Mouse (Mus musculus) 3T3-L1 (cell line): ENCODE data around the gene Ppp1r15b.

Experiments
- DNase-seq: peaks from one replicate; pipeline ENCODE4 v3.0.0-alpha.2; 2015; ENCODE audit warnings: low read depth, low spot score

Ppp1r15b gene

DNA sequence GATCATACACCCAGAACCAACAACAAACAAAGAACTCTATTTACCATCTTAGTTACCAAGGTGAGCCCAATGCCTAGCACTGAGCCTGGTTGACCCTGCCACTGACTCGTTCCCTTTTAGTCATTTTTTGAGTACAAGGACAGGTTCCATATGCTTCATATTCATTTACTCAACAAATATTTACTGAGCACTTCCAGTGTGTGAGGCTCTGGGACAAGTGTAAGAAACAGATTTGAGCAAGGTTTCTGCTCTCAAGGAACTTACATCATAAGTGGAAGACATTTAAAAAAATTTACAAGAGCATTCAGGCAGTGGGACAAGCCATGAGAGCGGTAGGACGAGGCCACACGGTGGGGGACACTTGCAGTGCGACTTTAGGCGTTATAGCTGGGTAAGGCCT lies 24.3 kb downstream of the Ppp1r15b start:
- no peak for DNase-seq

DNA sequence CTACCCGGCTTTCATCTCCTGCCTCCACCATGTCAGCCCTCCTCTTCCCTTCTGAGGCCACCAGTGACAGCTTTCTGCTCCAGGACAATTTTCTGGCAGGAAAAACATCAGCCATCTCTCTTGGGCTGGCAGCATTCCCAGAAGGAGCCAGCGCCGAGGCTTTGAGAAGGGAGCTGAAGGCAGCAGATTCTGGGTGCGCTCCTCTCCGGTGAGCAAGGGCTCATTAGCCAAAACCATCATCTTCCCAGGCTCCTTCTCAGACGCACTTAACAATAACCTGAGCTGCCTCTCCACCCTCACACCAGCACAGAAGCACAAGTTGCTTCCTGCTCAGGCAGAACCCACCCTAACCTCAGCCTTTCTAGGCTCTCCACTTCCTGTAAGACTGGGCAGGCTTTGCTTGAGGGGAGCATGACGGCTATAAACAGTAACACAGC lies 28.2 kb downstream of the Ppp1r15b start:
- DNase-seq: peak; percentile 41

DNA sequence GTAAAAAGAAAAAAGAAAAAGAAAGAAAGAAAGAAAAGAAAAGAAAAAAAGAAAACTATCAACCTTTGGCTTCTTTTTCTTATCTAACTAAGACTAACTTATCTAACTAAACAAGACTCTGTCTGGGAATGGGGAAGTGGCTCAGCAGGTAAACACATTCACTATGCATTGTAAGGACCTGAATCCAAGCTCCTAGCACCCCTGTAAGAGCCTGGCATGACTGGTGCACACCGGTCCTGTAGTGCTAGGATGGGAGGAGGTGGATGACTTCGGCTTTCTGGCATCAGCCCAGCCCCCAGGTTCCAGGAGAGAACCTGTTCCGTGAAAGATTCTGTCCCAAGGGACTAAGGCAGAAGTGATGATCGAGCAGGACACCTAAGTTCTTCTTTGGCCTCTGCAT lies 30.6 kb downstream of the Ppp1r15b start:
- no peak for DNase-seq

DNA sequence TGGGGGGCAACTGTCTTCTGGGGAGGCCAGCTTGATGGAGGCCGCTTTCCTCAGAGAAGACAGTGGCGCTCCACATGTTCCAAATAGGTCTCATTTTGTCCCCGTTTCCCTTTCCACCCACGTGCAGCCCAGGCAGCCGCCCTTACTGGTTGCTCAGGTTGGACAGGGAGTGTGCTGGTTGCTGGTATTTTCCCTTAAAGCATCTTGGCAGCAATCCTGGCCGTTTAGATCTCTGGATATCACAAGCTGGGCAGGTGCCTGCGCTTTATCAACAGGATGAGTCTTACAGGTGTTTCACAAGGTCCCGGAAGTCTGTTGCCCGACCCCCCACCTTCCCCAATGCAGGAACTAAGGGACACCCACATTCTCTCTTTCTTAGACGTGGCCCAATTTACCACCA lies 31.1 kb downstream of the Ppp1r15b start:
- DNase-seq: no peak

DNA sequence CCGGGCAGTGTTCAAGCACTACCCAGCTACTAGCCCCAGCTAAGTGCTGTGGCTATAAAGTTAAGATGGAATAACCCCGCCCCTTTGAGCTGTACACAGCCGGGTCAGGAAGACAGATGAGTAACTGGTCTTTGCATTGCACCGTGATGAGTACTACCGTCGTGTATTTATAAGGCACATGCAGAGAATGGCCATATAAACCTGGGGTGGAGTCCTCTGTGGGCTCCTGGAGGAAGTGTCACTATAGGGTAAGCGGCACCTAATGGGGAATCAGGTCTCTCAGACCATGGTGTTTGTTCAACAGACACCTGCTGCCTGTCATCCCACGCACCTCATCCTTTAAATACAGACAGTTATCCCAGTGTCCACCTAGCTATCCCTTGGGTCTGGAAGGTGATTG lies 32.0 kb downstream of the Ppp1r15b start:
- DNase-seq: peak; percentile 20

DNA sequence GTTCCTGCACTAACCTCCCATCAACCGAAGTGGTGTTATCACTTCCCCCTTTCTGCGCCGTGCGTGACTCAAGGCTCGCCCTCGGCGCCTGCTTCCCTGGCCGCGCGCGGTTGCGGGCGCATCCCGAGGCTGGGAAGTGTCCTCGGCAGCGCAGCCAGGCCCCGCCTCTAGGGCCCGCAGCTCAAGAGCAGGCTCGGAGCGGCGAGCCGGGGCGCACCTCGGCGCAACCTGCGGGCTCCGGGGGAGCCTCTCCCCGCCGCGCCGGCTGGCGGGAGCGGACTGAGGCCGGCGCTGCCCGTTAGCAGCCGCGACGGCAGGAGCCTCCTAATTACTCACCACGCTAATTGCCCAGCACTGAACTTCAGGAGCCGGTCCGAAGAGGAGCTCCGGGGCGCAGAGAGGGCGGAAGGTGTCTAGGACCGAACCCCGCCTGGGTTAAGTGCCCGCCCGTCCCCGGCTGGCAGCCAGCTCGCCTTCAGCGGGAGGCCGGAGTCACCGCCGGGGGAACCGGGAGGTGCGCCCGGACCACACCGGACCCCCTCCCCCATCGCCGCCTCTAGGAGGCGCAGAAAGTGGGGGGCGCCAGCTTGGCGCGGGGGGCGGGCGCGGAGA lies 33.0 kb downstream of the Ppp1r15b start, which contains the start of gene Plekha6:
TSS of gene Plekha6 (plus strand) at position 391 of the 612 bp plus-strand sequence.
- no peak for DNase-seq

DNA sequence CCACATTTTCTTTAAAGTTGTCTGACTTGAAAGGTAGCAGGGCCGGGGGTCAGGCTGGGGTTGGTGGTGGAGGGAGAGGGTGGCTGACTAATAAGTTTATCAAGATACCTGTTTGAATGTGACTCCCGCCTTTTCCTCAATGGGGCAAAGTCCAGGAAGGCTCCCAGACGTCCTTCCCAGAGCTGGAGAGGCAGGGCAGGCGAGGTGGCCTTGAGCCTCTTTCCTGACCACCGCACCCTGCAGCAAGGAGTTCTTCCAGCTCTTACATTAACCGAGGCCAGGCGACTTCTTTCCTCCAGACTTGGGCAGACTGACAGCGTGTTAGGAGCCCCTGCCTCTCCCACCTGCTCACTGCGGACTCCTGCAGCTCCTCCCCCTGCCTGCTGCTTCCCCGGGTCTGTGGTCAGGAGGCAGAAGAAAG lies 33.7 kb downstream of the Ppp1r15b start:
- DNase-seq: no peak

DNA sequence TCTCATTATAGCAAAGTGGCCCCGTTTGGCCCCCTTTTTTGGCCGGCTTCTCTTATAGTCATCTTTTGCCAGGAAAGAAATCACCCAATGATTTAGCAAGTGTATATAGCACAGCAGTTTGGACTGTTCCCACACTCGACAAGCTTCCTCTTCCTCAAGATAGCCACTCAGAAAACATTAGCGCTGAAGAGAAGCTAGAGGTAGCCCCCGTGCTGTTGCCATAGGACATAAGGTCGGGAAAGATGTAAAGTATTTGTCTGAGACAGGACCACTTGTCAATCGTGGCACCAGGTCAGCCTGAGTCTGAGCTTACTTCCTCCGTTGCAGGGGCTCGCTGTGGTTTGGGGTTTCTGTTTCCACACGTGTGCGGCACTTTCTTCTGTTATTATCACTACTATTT lies 34.2 kb downstream of the Ppp1r15b start:
- no peak for DNase-seq

DNA sequence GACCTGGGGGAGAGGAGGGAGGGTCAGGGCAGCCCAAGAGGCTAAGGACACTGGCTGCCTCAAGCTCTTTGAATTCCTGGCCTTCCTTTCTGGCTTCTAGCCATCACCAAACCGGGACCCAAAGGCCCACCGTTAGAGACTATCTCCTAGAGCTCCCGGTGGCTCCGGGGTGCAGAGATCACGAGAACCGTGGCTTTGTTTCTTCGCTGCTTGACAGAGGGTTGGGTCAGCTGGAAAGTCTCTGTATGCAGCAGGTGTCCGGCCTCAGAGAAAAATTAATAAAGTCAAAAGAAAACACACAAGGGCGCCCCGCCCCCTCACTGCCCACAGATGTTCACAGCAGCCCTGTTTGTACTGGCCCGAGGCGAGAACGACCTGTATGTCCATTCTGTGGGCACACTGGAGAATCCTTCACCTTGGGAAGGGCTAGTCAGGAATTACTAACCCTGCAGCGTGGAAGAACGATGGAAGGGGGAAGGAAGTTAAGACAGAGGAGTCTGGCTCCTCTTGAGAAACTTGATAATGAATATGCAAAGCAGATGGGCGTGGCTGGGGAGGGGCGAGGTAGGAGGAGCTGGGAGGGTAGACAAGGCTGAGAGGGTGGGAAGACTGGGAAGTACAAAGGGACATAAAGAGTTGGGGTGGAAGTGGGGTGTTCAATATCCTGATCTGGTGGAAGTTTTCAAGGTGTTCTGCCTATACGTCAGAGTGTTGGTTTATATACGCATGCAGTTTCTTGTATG lies 37.5 kb downstream of the Ppp1r15b start:
- DNase-seq: no peak

DNA sequence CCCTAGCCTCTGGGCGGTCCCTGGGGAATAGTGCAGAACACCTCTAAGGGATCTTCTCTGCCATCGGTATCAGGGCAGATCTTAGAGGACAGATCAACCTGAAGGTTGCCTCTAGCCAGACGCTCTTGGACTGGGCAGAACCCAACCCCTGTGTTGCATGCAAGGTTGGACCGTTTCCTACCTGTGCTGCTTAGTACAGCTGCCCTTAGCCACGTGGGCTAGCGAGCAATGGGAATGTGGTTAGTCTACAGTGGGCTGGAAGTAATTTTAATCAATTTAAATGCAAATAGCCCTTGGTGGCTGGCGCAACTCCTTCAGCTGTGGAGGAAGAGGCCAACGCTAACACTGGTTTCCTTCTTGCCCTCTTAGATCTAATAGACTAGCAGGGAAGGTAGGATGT lies 39.3 kb downstream of the Ppp1r15b start:
- DNase-seq: no peak

DNA sequence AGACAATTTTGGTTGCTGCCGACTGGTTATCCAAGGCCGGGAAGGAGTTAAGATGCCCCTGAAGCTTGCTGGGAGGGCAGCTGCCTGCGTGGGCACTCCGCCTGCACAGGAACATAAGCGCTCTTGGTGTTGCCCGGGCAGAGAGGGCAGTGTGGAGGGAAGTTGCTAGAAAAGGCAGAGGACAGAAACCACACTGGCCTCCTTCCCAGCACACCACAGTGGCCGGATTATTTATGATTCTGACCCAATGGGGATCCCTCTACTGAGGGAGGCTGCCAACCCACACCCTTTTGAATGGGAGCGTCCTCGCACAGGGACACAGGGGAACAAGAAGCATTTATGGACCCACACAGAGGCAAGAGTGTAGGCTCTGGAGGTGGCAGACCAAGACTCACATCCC lies 40.4 kb downstream of the Ppp1r15b start:
- no peak for DNase-seq

DNA sequence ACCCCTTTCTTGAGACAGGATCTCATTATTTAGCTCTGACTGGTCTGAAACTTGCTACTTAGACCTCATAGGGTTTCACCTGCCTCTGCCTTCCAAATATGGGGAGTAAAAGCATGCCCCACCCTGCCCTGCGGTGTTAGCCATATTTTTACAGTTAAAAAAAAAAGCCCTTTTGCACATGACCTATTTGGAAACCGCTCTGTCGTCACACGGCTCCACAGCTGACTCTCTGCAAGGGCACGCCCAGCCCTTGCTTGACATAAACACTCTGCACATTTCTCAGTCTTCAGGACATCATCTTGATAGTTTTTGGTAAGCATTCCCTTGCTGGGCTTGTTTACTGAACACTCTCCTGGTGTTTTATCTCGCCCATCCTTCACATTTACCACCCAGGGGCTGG lies 44.2 kb downstream of the Ppp1r15b start:
- no peak for DNase-seq

DNA sequence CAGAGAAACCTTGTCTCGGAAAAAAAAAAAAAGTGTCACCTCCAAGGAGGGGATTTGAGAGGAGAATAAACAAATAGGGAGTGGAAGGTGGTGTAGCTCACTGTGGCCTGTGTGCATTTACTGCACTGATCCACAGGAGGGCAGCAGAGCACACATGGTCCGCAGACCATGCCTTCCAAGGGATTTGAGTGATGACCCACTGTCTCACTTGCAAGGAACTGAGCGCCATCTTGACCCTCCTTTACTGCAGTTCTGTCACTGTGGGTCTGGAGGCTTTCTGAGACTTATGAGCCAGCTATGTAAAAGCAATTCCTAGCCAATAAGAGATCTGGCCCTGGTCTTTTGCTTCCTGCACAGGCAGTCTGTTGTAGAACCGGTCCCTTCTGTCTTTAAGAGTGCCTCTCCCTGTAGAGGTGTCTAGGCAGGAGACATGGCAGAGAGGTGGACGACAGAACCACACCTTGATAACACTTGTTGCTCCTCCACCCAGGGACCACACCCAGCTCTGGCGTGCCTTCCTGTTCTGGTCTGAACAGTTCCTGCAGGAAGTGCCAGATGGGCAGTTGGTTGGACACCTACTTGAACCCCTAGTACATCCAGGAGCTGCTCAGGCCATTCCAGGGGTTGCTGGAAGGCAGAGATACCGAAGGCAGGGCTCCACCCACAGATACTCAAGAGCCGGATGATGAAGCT lies 46.7 kb downstream of the Ppp1r15b start:
- peak; percentile 81 for DNase-seq

DNA sequence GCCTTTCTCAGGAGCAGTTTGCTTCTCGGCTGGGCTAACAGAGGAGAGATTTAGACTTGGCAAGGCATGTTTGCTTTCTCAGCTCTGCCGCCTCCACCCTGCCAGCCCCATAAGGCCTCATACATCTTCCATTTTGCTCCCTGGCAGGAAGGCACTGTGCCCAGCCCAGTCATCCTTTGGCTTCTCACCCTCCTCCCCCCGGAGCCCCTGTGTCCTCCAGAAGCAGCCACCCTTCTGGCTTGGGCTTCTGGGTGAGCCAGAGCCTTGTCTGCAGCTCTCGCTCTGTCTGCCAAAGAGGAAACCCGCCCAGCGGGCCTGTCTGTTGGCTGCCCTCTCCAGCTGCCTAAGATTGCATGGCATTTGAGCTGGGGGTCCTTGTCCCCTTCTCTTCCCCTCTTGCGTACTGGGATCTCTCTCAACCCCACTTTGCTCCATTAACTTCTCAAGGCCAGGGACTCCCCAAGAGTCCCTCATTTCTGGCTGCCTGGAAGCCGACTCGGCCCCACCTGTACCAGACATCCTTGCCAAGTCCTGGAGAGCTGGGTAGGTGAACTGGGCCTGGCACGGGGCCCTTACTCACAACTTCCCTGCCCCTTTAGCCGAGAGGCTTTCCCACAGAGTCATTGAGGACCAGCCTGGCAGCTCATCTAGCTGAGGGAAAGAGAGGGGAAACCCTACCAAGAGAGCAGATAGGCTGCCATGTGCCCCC lies 47.9 kb downstream of the Ppp1r15b start:
- DNase-seq: no peak

DNA sequence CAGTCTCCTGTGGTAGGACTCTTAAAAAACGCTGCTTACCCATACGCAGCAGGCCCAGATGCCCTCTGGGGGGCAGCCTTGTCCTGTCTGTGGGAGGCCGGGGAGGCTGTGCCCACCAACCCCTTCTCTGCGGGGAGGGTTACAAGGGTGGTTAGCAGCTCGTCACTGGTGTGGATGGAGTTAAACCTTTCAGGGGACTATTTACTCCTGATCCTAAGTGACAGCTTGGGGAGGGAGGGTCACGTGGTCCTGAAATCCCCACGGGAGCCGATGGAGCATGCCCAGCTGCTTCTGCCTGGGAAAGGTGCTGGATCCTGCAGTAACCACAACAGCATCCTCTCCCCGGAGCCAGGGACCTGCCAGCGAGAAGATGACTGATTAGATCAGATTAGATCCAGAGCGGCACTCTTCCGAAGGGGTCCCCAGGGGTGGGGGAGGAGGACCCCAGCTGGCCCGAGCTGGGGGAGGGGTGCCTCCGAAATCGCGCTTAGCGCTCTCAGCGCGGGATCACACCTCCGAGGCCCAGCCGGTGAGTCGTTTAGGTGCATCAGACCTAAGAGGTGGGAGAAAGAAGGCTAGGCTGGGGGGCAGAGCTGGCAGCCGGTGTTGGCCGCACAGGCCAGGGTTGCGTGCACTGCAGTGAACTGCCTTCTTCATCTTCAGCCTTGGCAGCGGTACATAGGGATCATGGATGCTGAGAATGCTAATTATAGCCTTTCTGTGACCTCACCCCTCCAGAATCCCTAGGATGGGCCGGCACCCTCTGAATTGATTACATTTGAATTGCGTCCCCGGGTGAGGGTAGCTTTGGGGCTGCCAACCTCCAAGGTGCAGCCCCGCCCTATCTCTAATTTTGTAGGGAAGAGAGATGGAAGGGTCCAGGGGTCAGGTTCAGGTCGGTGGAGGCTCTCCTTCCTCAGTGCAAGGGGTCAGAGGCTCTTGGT lies 50.4 kb downstream of the Ppp1r15b start:
- DNase-seq: peak; percentile 75

DNA sequence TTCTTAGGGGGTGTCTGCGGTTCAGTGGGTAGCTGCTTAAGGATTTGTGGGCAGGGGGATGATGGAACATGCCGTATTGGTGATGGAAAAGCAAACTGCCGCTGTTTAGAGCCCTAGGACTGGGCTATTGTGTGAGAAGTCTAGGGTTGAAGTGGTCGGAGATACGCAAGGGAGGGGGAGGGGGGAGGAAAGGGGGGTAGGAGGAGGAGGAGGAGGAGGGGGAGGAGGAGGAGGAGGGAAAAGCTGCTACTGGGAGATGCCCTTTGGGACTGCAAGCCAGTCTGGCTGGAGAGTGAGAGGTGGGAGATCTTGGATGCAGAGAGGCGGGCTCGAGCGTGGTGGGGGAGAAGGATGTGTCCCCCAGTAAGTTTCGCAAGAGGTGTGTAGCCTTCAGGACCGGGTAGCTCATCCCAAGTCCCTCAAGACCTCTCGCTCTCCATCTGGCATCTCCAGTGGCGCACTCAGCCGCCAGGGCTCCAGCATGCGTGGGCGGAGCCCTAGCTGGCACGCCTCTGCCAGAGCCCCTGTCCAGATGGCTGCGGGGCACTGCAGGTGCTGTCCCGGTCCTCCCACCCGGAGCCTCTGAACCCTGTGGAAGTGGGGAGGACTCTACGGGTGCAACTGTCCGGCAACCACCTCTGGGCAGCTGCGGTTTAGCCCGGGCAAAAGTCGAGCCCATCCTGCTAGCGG lies 51.2 kb downstream of the Ppp1r15b start:
- no peak for DNase-seq

DNA sequence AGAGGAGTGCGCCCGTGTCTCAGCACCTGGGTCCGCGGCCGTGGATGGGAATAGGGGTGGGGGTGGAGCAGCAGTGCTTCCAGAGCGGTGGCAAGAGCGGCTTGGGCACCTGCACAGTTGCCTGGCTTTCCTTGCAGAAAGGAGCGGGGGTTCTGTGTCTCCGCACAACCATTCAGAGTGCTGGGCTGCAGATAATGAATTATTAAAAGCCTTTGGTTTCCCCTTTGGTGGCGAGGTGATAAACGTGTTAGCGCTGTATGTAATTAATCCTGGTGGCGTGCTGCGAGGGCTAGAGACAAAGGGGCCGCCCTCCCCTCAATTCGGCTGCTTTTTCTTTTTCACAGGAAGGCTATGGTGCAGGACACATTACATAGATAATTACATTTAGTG lies 51.8 kb downstream of the Ppp1r15b start:
- no peak for DNase-seq

DNA sequence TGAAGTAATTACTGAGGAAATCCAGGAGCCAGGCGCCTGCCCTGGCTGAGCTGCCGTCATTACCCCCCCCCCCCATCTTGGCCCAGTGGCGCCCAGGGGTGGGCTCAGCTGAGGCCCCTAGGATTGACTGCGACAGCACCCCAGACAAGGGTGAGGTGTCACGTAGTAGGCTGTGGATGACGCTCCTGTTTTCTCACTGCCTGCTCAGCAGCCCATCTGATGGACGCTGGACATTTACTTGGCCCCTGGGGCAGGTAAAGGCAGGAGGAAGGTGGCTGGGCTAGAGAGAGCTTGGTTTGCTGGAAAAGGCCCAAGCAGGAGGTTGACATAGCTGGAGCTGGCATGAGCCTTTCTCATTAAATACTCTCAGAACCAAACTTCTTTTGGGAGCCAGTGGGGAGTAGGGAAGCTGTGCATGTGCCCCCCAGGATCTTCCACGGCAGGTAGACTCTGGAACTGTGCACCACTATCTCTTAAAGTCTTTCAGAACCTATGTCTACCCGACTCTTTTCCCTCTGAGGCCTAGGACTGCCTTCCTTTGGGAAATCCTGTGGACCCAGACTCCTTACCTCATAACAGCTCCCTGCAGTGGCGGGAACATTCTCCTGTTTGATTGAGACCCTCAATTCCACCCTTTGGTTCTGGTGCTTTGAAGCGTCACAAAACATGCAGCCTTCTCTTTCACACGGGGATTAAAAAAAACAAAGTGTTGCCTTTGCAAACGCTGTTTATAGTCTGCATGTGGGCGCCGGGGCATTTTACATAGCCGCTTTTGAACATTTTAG lies 52.4 kb downstream of the Ppp1r15b start:
- DNase-seq: no peak

DNA sequence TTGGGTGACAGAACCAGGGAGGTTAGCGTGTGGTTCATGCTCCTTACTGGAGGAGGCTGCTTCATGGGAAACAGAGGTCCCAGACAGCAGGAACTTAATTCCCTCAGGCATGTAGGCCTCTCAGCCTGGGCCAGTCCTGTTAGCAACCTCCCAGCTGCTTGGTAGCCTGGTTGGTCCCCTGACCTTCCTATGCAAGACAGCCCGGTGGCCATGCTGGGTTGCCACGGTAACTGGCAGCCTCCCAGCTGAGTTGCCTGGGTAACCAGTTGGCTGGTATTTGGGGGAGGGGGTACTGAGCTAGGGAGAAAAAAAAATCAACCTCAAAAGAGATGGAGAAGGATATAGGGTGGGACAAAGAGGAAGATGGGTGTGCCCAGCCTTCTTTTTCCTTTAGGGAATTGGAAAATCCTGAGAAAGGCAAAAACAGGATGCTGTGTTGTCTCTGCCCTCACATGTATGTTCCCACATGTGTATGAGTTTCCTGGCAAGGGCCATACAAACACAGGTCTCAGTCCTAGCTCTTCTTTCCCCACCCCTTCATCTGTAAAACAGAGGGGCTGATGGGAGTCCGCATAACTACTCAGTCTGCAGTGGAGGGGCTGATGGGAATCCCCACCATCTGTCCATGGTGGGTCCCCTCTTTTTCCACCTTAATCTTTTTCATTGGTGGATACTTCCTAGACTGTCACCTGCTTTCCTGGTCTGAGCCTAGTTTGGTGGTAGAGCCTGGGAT lies 57.2 kb downstream of the Ppp1r15b start:
- DNase-seq: peak; percentile 44
